Mouse (Mus musculus) forebrain, embryonic 10.5 days (tissue): ENCODE measurements at regions not wholly inside any gene's neighbourhood (a gene's known extent, or its start where the extent isn't known, plus 50 kb on each side); places are given as distances from the start of the nearest gene placed in this dataset.
A peak's percentile ranks its signal among the peaks of the same experiment; 100 is the strongest.

Experiments used
- DNase-seq: peaks from one replicate; pipeline ENCODE4 v3.0.0-alpha.2; 2017; ENCODE audit warnings: low spot score; ENCODE audit errors: extremely low spot score
- H3K27ac ChIP-seq: fragments of 300-500 bp; sonication (generic); 2 replicates; pipeline ENCODE4 v1.5.1; 2016; ENCODE audit warnings: mild to moderate bottlenecking
- H3K27me3 ChIP-seq: fragments of 300-500 bp; sonication (generic); 2 replicates; pipeline ENCODE4 v1.6.1; 2016; ENCODE audit warnings: mild to moderate bottlenecking; ENCODE audit not compliant: poor library complexity, severe bottlenecking
- H3K36me3 ChIP-seq: fragments of 300-500 bp; sonication (generic); replicated peaks from 2 replicates; pipeline ENCODE4 v1.6.1; 2016; ENCODE audit warnings: mild to moderate bottlenecking, moderate library complexity
- H3K4me1 ChIP-seq: fragments of 300-500 bp; sonication (generic); 2 replicates; pipeline ENCODE4 v1.6.1; 2016
- H3K4me3 ChIP-seq: fragments of 300-500 bp; sonication (generic); 2 replicates; pipeline ENCODE4 v1.5.1; 2016; ENCODE audit warnings: mild to moderate bottlenecking, moderate library complexity
- H3K9me3 ChIP-seq: fragments of 300-500 bp; sonication (generic); 2 replicates; pipeline ENCODE4 v1.6.1; 2016; ENCODE audit warnings: mild to moderate bottlenecking, moderate library complexity
- WGBS: fragments of 180-500 bp; shearing (Covaris S2); methylation state at CpG from one replicate; pipeline ENCODE4 v1.1.7; 2016; 5-methylcytosine and 5-hydroxymethylcytosine counted together

DNA sequence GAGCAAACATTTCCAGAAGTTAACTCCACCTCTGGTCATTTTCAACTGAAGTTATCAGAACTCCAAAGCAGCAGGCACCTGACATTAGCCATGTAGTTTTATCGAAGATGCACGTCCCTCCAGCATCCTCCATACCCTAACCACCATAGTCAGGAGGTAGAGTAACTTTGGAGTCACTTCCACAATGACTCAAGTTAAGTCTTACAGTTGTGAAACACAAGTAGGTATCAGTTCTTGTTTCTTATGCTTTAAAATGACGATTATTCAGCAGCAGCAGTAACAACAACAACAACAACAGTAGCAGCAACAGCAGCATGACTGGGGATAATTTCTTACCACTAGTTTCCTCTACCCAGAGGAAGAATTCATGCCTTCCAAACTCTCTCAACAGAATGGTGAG, 51.3 kb upstream of the Tank start:
- H3K27ac ChIP-seq, result no peak overlapping the region
- 88% methylated on average over 3 of the region's 3 CpGs for WGBS
- H3K36me3 ChIP-seq, result no peaks in the 10 kb centered on the region
- no peak overlapping the region for H3K4me3 ChIP-seq
- no peaks in the 10 kb centered on the region for H3K27me3 ChIP-seq
- DNase-seq, result no peak
- no peaks in the 10 kb centered on the region for H3K4me1 ChIP-seq
- H3K9me3 ChIP-seq, result no peaks in the 10 kb centered on the region

DNA sequence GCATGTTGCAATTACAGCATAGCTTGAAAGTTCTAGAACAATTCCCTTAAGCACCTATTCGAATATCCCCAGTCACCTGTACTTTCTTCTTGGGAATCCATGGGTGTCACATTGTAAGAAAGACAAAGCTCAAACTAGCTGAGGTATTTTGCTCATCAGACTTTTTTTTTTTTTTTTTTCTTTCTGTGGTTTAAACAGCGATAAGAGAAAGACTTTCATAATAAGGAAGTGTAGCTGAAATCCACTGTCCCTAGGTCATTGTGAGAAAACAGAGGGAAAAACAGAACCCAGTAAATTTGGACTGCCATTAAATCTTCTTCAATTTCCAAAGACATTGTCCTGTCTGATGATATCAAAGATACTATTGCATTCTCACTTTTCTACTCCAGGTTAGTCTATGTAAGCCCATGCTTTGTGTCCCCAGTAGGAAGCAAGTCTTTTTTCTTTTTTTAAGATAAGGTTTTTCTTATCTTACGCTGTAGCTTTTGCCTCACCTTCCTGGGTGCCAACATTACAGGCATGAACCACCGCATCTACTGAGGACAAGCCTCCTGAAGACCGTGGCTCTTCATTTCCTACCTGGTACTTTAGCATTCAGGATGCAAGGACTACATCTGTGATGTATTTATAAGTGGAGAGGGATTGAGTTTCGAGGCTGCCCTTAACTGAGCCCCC, 54.2 kb upstream of the Tank start:
- WGBS, result 93% methylated on average over 6 of the region's 6 CpGs
- Histone ChIP-seq H3K9me3 (no peaks in the 10 kb centered on the region), H3K27ac (no peak overlapping the region), H3K4me1 (no peaks in the 10 kb centered on the region), H3K4me3 (no peak overlapping the region), H3K36me3 (no peaks in the 10 kb centered on the region), H3K27me3 (no peaks in the 10 kb centered on the region)
- no peak for DNase-seq

DNA sequence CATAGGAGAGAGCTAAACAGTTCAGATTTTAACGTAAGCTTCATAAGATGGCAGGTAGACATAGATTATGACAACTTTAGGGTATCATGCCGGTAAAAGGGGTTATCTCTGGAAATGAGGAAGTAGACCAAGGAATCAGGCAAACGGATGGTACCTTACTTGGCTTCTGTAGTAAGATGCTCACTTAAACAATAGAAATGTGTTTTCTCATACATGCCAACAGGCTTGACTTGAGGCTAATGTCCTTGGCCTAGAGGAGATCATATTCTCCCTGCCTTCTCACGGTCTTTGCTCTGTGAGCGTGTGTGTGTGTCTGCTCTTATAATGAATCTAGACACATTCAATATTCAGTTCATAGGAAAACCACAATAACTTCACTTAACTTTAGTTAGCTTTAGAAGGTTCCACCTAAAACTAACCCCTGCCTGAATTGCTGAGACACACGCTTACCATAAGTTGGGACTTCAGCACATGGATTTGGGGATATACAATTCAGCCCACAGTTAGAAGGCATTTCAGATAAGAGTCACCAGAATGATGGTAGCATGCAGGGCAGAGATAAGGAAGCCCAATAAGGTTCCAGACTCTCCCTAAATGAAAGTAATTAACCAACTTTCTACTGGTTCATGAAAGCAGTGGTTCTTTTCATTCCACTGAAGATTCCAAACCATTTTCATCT, 63.8 kb upstream of the Tank start:
- H3K27ac ChIP-seq, result no peak overlapping the region
- H3K36me3 ChIP-seq, result no peaks in the 10 kb centered on the region
- H3K4me3 ChIP-seq, result no peak overlapping the region
- H3K9me3 ChIP-seq, result no peaks in the 10 kb centered on the region
- 0 out of 2 replicates have a peak, but pooled peaks cover 4% of the 10 kb centered on the region for H3K4me1 ChIP-seq
- DNase-seq, result no peak
- WGBS, result 96% methylated on average over 6 of the region's 6 CpGs
- no peaks in the 10 kb centered on the region for H3K27me3 ChIP-seq

DNA sequence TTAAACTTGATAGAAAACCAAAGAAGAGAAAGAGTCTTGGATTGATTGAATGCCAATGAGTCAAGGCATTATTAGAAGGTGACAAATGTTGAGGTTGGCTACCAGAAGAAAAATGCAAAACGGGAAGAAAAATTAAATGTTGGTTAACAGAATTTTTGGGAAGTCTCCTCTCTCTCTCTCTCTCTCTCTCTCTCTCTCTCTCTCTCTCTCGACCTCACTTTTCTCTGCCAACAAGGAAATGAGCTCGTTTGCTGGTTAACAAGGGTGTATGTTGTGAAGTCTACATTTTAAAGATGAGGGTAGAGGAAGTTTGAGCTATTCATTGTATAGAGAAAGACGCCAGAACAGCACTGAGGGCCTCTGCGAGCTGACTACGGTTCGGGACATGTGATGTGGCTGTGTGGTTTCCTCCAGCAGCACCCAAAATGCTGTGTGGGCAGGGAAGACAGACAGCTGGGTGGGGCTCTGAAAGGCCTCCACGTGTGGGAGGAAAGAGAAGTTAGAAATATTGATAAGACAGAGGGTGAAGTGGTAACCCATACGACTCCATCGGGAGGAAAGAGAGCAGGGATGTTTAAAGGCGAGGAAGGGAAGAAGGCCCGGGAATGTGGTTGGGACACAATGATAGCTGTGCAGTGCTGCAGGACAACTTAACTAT, 64.5 kb upstream of the Tank start:
- no peak overlapping the region for H3K27ac ChIP-seq
- 0 out of 2 replicates have a peak, but pooled peaks cover 4% of the 10 kb centered on the region for H3K4me1 ChIP-seq
- H3K9me3 ChIP-seq, result no peaks in the 10 kb centered on the region
- 86% methylated on average over 12 of the region's 12 CpGs for WGBS
- DNase-seq, result no peak
- no peaks in the 10 kb centered on the region for H3K27me3 ChIP-seq
- H3K36me3 ChIP-seq, result no peaks in the 10 kb centered on the region
- H3K4me3 ChIP-seq, result no peak overlapping the region

DNA sequence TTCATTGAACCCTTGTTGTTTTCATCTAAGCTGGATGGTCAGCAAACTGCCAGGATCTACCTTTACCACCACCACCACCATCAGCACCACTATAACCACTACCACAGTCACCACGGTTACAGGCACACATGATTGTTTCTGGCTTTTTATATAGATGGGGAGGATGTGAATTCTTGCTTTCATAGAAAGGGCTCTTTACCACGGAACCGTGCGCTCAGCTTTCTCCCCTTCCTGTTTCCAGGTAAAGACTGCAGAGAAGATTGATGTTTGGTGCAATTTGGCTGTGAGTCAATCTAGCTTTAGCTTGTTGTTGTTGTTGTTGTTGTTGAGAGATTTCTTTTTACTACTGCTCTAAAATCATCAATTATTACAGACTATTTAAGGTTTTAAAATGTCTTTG, 74.8 kb upstream of the Tank start:
- no peak overlapping the region for H3K4me3 ChIP-seq

DNA sequence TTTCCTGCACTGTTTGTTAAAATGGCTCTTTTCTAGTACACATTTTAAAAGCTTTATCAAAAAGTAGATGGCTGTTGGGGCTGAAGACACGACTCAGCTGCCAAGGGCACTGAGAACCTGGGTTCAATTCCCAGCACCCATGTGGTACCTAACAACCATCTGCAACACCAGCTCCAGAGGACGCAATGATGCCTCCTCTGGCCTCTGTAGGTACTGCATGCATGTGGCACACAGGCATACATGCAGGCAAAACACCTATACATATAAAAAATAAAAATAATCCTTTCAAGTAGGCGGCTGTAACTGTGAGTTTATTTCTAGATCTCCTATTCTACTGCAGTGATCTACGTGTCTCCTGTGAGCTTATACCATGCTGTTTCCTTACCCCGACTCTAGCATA, 76.5 kb upstream of the Tank start:
- no peaks in the 10 kb centered on the region for H3K27me3 ChIP-seq
- DNase-seq, result no peak
- 89% methylated on average over 5 of the region's 5 CpGs for WGBS
- H3K4me1 ChIP-seq, result no peaks in the 10 kb centered on the region
- no peaks in the 10 kb centered on the region for H3K9me3 ChIP-seq
- H3K27ac ChIP-seq, result no peak overlapping the region
- no peak overlapping the region for H3K4me3 ChIP-seq
- H3K36me3 ChIP-seq, result no peaks in the 10 kb centered on the region

More for the DNA sequence above, 74.8 kb upstream of the Tank start:
- Histone ChIP-seq H3K4me1 (no peaks in the 10 kb centered on the region), H3K27me3 (no peaks in the 10 kb centered on the region), H3K9me3 (no peaks in the 10 kb centered on the region), H3K27ac (no peak overlapping the region), H3K36me3 (no peaks in the 10 kb centered on the region)
- no peak for DNase-seq
- WGBS, result 93% methylated on average over 4 of the region's 4 CpGs

DNA sequence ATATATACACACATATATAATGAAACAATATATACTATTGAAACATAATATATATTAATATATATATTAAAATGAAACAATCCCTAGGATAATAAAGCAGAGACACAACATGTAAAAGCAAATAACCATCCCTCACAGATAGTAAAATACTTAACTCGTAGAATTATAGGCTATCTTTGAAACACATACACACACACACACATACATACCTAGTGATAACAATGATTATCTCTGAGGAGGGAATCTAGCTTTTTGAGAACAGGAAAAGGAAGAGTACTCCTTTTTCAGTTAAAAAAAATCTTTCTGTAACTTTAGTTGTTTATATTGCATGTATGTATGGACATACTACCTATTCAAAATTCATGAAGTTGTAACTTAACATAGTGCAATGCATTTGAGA, 79.1 kb upstream of the Tank start:
- H3K36me3 ChIP-seq, result no peaks in the 10 kb centered on the region
- no peaks in the 10 kb centered on the region for H3K27me3 ChIP-seq
- no peak overlapping the region for H3K4me3 ChIP-seq
- no peak overlapping the region for H3K27ac ChIP-seq
- WGBS, result 91% methylated on average over 1 of the region's 1 CpGs
- no peak for DNase-seq
- no peaks in the 10 kb centered on the region for H3K4me1 ChIP-seq
- no peaks in the 10 kb centered on the region for H3K9me3 ChIP-seq

DNA sequence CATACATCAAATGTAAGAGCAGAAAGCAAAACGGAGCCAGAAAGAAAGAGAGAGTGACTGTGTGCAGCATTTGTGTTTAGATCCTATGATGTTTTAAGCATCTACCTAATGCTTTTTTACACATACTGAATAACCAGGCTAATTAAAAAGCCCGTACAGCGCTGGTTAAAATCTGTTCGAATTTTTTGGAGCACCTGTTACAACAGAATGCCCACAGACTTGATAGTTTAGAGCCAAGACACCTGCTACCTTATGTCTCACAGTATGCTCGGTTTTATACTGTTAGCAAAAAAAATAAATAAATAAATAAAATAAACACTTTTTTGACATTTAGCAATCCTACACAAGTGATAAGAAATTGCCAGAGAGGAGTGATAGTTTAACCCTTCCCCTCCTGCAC, 80.5 kb upstream of the Tank start:
- H3K4me3 ChIP-seq, result no peak overlapping the region
- 0 out of 2 replicates have a peak, but pooled peaks cover 6% of the 10 kb centered on the region for H3K27me3 ChIP-seq
- no peaks in the 10 kb centered on the region for H3K9me3 ChIP-seq
- H3K4me1 ChIP-seq, result 0 out of 2 replicates have a peak, but pooled peaks cover 2% of the 10 kb centered on the region
- DNase-seq, result no peak
- no peak overlapping the region for H3K27ac ChIP-seq
- WGBS, result 74% methylated on average over 5 of the region's 5 CpGs
- H3K36me3 ChIP-seq, result no peaks in the 10 kb centered on the region

DNA sequence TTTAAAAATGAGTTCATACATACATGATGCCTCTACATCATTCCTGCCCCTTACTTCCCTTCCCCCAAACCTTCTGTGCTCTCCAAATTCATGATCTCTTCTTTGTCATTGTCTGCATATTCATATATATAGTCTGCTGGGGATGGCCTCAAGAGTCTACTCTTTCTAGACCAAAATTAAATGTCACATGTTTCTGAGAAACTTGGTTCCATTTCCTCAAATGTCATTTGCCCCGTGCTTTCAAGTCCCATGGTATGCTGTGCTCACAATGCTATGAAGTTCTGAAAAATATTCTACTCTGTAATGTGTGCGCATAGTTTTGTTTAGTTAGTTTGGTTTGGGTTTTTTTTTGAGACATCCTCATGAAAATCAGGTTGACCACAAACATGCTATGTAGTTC, 81.4 kb upstream of the Tank start:
- DNase-seq, result no peak
- 0 out of 2 replicates have a peak, but pooled peaks cover 2% of the 10 kb centered on the region for H3K4me1 ChIP-seq
- 89% methylated on average over 2 of the region's 2 CpGs for WGBS
- H3K9me3 ChIP-seq, result no peaks in the 10 kb centered on the region
- no peaks in the 10 kb centered on the region for H3K36me3 ChIP-seq
- no peak overlapping the region for H3K27ac ChIP-seq
- H3K27me3 ChIP-seq, result 0 out of 2 replicates have a peak, but pooled peaks cover 6% of the 10 kb centered on the region
- H3K4me3 ChIP-seq, result no peak overlapping the region

DNA sequence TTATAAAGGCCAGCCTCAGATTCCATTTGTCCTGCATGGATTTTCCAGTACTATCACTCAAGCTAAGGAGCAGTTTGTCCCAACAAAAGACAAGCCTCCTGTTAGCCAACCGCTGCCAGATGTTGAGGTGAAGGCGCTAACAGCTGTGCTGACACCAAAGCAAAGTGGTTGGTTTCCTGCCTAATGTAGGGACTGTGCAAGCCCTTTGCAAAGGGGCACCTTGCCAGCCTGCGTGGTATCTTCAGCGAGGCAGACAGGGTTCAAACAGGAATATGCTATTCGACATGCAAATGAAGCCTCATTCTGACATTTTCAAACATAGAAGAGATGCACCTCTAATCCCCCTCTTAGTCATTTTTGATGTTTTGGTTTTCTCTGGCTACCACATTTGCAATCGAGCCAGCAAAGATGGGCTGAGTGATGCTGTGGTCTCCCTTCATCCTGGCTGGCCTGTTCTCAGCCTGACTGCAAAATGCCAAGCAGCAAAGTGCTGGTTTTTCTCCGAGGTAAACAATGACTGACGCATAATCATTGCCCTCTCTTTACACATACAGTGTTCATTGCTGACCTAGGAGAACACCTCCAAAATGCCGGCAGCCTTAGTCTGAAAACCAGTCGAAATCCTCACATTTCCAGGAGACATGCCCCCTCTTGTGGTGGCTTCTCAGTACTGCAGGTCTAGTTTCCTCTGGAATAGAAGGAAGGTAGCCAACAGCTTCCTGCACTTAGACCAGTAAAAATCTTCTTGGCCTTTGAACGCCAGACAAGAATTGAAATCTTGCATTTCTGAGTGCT, 84.3 kb upstream of the Tank start:
- Histone ChIP-seq H3K9me3 (no peaks in the 10 kb centered on the region), H3K36me3 (no peaks in the 10 kb centered on the region), H3K4me1 (0 out of 2 replicates have a peak, but pooled peaks cover 2% of the 10 kb centered on the region), H3K27me3 (0 out of 2 replicates have a peak, but pooled peaks cover 6% of the 10 kb centered on the region), H3K4me3 (no peak overlapping the region), H3K27ac (no peak overlapping the region)
- DNase-seq, result peak; percentile 75
- WGBS, result 50% methylated on average over 11 of the region's 11 CpGs

DNA sequence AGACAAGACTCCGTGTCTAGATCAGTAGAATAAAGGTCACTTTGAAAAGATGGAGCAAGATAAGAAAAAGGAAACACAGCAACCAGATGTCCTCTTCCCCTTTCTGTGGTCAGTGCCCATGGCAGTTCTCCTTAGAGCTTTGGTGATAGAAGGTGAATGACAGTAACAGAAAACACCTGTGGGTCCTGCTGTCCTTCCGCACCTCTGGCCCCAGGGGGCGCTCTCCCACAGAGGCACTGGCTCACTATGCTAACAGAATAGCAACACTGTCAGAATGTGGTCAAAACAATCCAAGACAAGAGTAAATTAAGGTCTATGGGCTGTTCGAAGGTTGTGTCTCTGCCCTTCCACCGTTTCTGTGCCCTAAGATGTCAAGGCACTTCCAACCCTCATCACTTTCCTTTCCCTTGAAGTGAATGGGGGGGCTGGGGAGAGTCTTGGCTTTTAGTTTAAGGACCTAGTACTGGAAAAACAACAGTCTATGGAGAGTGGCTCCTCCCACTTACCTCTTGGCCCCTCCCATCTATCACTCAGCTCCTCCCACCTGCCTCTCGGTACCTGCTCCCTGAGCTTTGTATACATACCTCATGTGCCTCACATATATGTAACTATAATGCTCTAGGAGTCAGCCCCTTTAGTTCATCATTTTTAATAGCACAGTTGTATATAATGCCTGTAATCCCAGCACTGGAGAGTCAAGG, 86.2 kb upstream of the Tank start:
- Histone ChIP-seq H3K27me3 (0 out of 2 replicates have a peak, but pooled peaks cover 6% of the 10 kb centered on the region), H3K4me1 (0 out of 2 replicates have a peak, but pooled peaks cover 2% of the 10 kb centered on the region), H3K9me3 (no peaks in the 10 kb centered on the region), H3K36me3 (no peaks in the 10 kb centered on the region), H3K27ac (no peak overlapping the region), H3K4me3 (no peak overlapping the region)
- 62% methylated on average over 6 of the region's 6 CpGs for WGBS
- DNase-seq, result no peak
